Mouse (Mus musculus): ENCODE data around the gene Ehmt2. TPM values are rescaled to one million over a fixed set of nuclear protein-coding genes. Genes with fewer than 3 reads are reported as not detected.

The Ehmt2 gene
- total RNA-seq, 2 experiments from 2014 or later = 45.2 to 49.4 TPM

Small RNA genes lying within 50 kb of the gene (microRNA-seq; reads per million reads assigned to microRNA genes)
- 0 reads per million in 2 experiments for gene Mir6972

Other genes with a start within 250 kb of the Ehmt2 start
- 10 to 100 TPM; 48.6 to 56.7 TPM for gene Tnxb, start 227.9 kb upstream of the Ehmt2 start, total RNA-seq (2021)
- 10 to 100 TPM; 17.9 to 21.3 TPM for gene C4b, start 154.6 kb upstream of the Ehmt2 start, total RNA-seq (2021)
- not detected for gene Cyp21a1, start 93.9 kb upstream of the Ehmt2 start, total RNA-seq (2021)
- gene Stk19, start 61.5 kb upstream of the Ehmt2 start, total RNA-seq (2021) = 10 to 100 TPM; 10.7 to 13.5 TPM
- gene Dxo, start 61.5 kb upstream of the Ehmt2 start, total RNA-seq (2021) = 10 to 100 TPM; 17.5 to 18.2 TPM
- 10 to 100 TPM; 25.0 to 25.4 TPM for gene Skiv2l, start 48.3 kb upstream of the Ehmt2 start, total RNA-seq (2021)
- gene Nelfe, start 48.1 kb upstream of the Ehmt2 start, total RNA-seq (2021) = 10 to 100 TPM; 13.1 to 15.5 TPM
- 1 to 10 TPM; 6.3 to 7.8 TPM for gene Cfb, start 36.0 kb upstream of the Ehmt2 start, total RNA-seq (2021)
- gene Zbtb12, start 19.0 kb upstream of the Ehmt2 start, total RNA-seq (2021) = 1 to 10 TPM; 5.1 to 6.1 TPM
- not detected for gene Gm20547, start 16.4 kb upstream of the Ehmt2 start, total RNA-seq (2021)
- 1 to 10 TPM; 4.3 to 6.0 TPM for gene C2, start 204 bp upstream of the Ehmt2 start, total RNA-seq (2021)
- gene Slc44a4, start 16.0 kb downstream of the Ehmt2 start, total RNA-seq (2021) = under 1 TPM in 1 of 2 experiments, not detected in 1; 0.17 TPM
- gene Neu1, start 32.8 kb downstream of the Ehmt2 start, total RNA-seq (2021) = 10 to 100 TPM; 14.0 to 14.6 TPM
- gene Hspa1b, start 60.8 kb downstream of the Ehmt2 start, total RNA-seq (2021) = 1 to 10 TPM; 3.8 to 3.9 TPM
- not detected for gene Gm20481, start 71.4 kb downstream of the Ehmt2 start, total RNA-seq (2021)
- 1 to 10 TPM; 2.3 to 3.3 TPM for gene Hspa1a, start 73.7 kb downstream of the Ehmt2 start, total RNA-seq (2021)
- gene Hspa1l, start 74.2 kb downstream of the Ehmt2 start, total RNA-seq (2021) = 1 to 10 TPM; 2.7 to 4.7 TPM
- 10 to 100 TPM; 19.2 to 25.0 TPM for gene Lsm2, start 83.4 kb downstream of the Ehmt2 start, total RNA-seq (2021)
- gene Vars, start 102.5 kb downstream of the Ehmt2 start, total RNA-seq (2021) = 10 to 100 TPM; 24.5 to 26.0 TPM
- 1 to 10 TPM; 5.3 to 5.9 TPM for gene Vwa7, start 118.1 kb downstream of the Ehmt2 start, total RNA-seq (2021)
- under 1 TPM; 0.34 to 0.48 TPM for gene Sapcd1, start 129.5 kb downstream of the Ehmt2 start, total RNA-seq (2021)
- gene Msh5, start 148.3 kb downstream of the Ehmt2 start, total RNA-seq (2021) = 1 to 10 TPM; 1.6 to 2.0 TPM
- gene Clic1, start 151.5 kb downstream of the Ehmt2 start, total RNA-seq (2021) = 10 to 100 TPM; 61.6 to 72.9 TPM
- 10 to 100 TPM; 49.3 to 50.0 TPM for gene Ddah2, start 160.6 kb downstream of the Ehmt2 start, total RNA-seq (2021)
- gene Ly6g6c, start 166.9 kb downstream of the Ehmt2 start, total RNA-seq (2021) = not detected
- gene Mpig6b, start 167.7 kb downstream of the Ehmt2 start, total RNA-seq (2021) = under 1 TPM; 0.61 to 0.74 TPM
- not detected for gene Ly6g6e, start 178.4 kb downstream of the Ehmt2 start, total RNA-seq (2021)
- 1 to 10 TPM in 1 of 2 experiments, under 1 TPM in 1; 0.67 to 3.3 TPM for gene Ly6g6d, start 179.6 kb downstream of the Ehmt2 start, total RNA-seq (2021)
- gene Ly6g6f, start 187.1 kb downstream of the Ehmt2 start, total RNA-seq (2021) = not detected
- gene Abhd16a, start 190.8 kb downstream of the Ehmt2 start, total RNA-seq (2021) = 10 to 100 TPM; 53.7 to 56.7 TPM
- not detected for gene Ly6g5c, start 209.8 kb downstream of the Ehmt2 start, total RNA-seq (2021)
- gene Ly6g5b, start 217.0 kb downstream of the Ehmt2 start, total RNA-seq (2021) = under 1 TPM in 1 of 2 experiments, not detected in 1; 0.41 TPM
- gene Gpank1, start 223.0 kb downstream of the Ehmt2 start, total RNA-seq (2021) = 1 to 10 TPM; 7.0 to 7.7 TPM
- gene Csnk2b, start 223.6 kb downstream of the Ehmt2 start, total RNA-seq (2021) = 100 to 1,000 TPM; 172 to 176 TPM
- 10 to 100 TPM; 28.0 to 29.6 TPM for gene D17H6S53E, start 227.9 kb downstream of the Ehmt2 start, total RNA-seq (2021)
- not detected for gene Apom, start 233.6 kb downstream of the Ehmt2 start, total RNA-seq (2021)
- gene Bag6, start 236.7 kb downstream of the Ehmt2 start, total RNA-seq (2021) = 100 to 1,000 TPM; 237 to 245 TPM